Mouse (Mus musculus) CD4-positive naive resting alpha-beta T cell, adult 76 days (primary cell): Measurements from ENCODE around the gene Nr1d1. TPM values are rescaled to one million over a fixed set of nuclear protein-coding genes. Genes with fewer than 3 reads are reported as not detected.

ENCODE experiments used
- total RNA-seq: library from RNA; stranded (reverse); gene quantifications from one replicate; pipeline ENCODE4 v1.2.4, GENCODE M21; 2023

Gene Nr1d1
- total RNA-seq = 4.3 TPM

DNA sequence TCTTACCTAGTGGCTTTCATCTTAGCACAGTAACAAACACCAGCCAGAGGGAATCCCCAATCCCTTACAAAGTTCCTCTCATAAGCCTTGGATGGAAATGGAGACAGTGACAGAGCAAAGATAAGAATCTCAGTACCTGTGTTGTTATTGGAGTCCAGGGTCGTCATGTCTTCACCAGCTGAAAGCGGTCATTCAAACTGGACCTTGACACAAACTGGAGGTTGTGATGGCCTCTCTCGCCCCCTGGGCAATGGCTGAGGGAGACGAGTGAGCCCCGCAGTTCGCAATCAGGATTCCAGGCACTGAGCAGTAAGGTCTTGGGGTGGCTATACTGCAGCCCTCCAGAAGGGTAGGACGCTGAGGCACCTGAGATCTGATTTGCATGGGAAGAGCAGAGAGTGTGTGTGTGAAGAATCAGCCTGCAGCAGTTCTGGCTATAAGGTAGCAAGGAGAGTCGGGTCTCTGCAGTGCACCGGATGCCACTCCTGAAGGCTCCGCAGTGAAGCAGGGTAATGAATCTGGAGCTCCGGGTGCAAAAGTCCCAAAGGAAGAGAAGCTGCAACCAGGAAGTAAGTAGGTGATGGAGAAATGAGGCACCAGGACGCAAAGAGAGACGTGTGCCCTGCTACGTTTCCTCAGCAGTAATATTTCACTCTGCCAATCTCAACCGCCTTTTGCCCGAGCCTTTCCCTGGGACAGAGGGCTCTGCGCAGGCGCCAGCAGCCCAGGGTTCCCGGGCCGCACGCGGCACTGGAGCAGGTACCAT lies at the start of gene Nr1d1:
Nr1d1 (minus strand) TSS at position 752 of the 766 bp plus-strand sequence.

DNA sequence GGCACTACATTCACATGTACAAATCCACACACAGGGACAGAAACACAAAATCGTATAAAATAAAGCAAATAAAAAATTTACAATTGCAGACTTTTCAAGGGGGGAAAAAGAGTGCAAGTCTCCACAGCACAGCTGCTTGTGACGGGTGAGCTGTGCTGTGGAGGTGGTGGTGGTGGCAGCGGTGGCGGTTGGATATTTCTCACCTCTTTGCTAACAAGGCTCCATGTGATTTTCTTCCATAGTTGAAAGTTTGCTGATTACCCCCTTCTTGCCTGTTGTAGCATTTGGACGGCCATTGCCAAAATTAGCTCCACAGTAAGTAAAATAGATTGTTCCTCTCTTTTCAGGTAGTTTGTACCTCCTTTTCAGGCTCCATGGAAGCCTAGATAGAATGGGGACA lies 29.5 kb upstream of the Nr1d1 start, which contains the start of gene Casc3:
Casc3 (plus strand) TSS at position 301 of the 400 bp plus-strand sequence.

DNA sequence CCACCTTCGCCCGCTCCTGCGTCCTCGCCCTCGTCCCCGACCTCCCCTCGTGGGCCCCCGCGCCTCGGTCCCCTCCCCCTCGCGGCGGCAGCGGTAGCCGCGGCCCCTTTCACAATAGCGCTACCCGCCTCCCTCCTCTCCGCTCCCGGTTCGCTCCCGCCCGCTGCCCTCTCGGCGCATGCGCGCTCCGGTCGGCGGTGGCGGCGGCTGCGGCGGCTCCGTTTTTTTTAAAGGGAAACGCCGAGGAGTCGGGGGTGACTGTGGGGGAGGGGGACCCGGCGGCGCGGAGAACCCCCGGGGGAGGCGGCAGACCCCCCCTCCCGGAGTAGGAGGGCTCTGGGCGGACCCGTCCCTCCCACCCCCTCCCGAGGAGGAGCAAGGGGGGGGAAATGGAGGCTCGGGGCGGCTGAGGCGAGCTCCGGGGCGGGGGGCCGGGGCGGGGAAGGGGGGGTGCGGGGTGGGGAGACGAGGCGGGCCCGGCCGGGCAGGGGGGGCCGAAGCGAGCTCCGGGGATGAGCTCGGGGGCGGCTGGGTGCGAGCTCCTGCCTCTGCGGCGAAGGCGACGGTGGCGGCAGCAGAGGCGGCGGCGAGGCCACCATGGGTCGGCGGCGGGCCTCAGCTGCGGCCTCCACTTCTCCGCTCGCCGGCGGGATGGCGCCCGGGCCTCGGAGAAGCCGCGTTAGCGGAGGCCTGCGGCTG lies 20.0 kb upstream of the Nr1d1 start, which contains the start of gene Msl1:
Msl1 (plus strand) TSS at position 502 of the 699 bp plus-strand sequence.

DNA sequence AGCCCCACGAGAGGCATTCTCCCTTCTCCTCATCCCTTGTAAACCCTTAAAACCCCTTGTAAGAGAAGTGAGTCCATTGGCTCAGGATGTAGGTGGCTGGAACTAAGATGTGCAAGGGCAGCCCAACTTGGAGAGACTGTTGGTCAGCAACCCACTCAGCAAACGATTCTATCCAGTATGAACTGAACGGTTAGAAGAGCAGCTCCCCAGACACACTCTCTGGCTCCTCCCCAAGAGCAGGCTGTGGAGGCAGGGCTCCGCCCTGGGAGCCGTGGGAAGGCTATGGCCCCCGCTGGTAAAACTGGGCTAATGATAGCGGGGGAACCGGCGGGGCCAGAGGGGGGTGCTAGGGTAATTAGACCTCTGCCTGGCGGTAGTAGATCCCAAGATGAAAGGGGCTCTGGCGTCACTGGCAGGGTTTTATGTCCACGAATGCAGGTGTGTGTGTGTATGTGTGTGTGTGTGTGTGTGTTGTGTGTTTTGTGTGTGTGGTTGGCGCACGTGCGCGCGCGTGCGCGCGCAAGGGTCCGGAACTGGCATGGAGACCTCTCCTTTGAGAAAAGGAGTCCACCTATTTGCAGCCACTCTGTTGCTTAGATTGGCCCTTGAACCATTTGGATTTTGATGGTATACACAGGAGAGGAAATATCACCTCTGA lies 34.6 kb downstream of the Nr1d1 start, which contains the start of gene Thra:
Thra (plus strand) TSS at position 246 of the 658 bp plus-strand sequence.

DNA sequence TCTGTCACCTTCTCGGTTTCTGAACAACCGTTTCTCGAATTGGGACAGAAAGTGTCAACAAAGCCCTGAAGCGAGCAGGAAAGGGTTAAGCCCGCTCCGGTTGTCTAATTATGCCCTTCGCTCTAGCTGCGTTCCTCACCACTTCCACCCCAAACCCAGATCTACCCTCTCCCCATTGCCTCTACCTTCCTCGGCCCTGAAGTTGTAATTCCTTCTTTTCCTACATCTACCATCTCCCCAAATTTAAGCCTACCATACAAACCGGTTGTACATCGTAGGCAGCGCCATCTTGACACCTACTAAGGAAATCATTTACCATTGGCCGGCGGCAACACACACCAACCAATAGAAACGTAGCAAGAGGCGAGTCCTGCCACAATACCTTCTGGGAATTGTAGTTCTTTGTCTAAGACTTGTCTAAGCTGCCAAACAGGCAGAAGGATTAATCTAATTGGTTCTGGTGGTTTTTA lies 46.0 kb downstream of the Nr1d1 start, which contains the start of gene Med24:
Med24 (minus strand) TSS at position 317 of the 470 bp plus-strand sequence.

Other genes with a start within 250 kb of the Nr1d1 start
- 154 TPM for gene Ikzf3, start 229.3 kb downstream of the Nr1d1 start, total RNA-seq
- 3.7 TPM for gene Zpbp2, start 224.2 kb downstream of the Nr1d1 start, total RNA-seq
- 19.4 TPM for gene Ormdl3, start 188.0 kb downstream of the Nr1d1 start, total RNA-seq
- not detected for gene Lrrc3c, start 177.0 kb downstream of the Nr1d1 start, total RNA-seq
- gene Gm12355, start 149.7 kb downstream of the Nr1d1 start, total RNA-seq = 21.9 TPM
- gene Gsdma3, start 149.0 kb downstream of the Nr1d1 start, total RNA-seq = 0.64 TPM
- not detected for gene Gsdma2, start 128.6 kb downstream of the Nr1d1 start, total RNA-seq
- not detected for gene Gsdma, start 111.0 kb downstream of the Nr1d1 start, total RNA-seq
- 77.8 TPM for gene Psmd3, start 92.8 kb downstream of the Nr1d1 start, total RNA-seq
- not detected for gene Csf3, start 74.1 kb downstream of the Nr1d1 start, total RNA-seq
- gene Med24, start 45.9 kb downstream of the Nr1d1 start, total RNA-seq = 77.9 TPM
- 30.2 TPM for gene Thra, start 34.7 kb downstream of the Nr1d1 start, total RNA-seq
- gene Msl1, start 20.2 kb upstream of the Nr1d1 start, total RNA-seq = 107 TPM
- gene Casc3, start 29.6 kb upstream of the Nr1d1 start, total RNA-seq = 108 TPM
- 0.62 TPM for gene Rapgefl1, start 61.5 kb upstream of the Nr1d1 start, total RNA-seq
- 47.8 TPM for gene Wipf2, start 88.3 kb upstream of the Nr1d1 start, total RNA-seq
- 1.2 TPM for gene Cdc6, start 132.5 kb upstream of the Nr1d1 start, total RNA-seq
- gene Rara, start 152.5 kb upstream of the Nr1d1 start, total RNA-seq = 99.1 TPM
- not detected for gene Gjd3, start 207.7 kb upstream of the Nr1d1 start, total RNA-seq
- 9.8 TPM for gene Top2a, start 248.9 kb upstream of the Nr1d1 start, total RNA-seq